Mouse (Mus musculus) bone marrow macrophage, adult 2 months (primary cell): ENCODE results near the gene Kcnip1.

Experiments used
- CTCF ChIP-seq: IDR thresholded peaks from 2 replicates; pipeline ENCODE4 v1.5.1; 2012; ENCODE audit warnings: low read depth, mild to moderate bottlenecking, low read length, moderate library complexity
- POLR2A ChIP-seq: IDR thresholded peaks from 2 replicates; pipeline ENCODE4 v1.6.1; 2012; ENCODE audit warnings: mild to moderate bottlenecking, low read depth, low read length, borderline replicate concordance

DNA sequence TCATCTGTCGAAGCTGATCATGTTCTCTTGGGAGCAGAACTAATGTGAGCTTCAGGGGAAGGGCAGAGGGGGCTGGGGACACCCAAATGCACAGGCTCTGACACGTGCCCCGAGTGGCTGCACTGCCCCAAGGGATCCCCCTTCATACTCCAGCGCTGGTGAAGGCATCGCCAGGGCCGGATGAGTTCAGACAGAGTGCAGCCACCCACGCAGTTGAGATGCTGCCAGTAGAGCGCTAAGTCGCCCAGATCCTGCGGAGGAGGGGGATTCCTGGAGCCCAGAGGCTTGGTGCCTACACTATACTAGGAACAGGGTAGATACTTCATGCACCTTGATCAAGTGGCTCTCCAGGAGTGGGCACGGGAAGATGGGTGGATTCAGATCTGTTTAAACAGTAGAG lies 143.3 kb downstream of the Kcnip1 start:
- TF ChIP-seq CTCF = no peak
- no peak for TF ChIP-seq POLR2A
